ENCODE assay signal across 9 mouse cellular contexts in genomic region chr15:83879845-83880244, GRCm38 (mm10).
DNase-seq lines count a peak whose midpoint lies in the region; ATAC-seq lines count a peak whose summit lies in the region.
"Had no signal": no experiment of that assay in that cellular context is flagged by ENCODE, and none has a peak within 500 bp of the region (broad histone marks: within the 10 kb centered on the region; RNA-seq: fewer than 3 reads in every experiment).

No protein-coding gene starts in this region.

- no peaks in the 10 kb centered on the region for H3K4me1 ChIP-seq in liver, embryonic 12.5 days

- no peak overlapping the region for H3K9ac ChIP-seq in liver, embryonic 12.5 days
- H3K9ac ChIP-seq: neural tube, embryonic 13.5 days had no signal

- H3K9me3 ChIP-seq in liver, embryonic 12.5 days (replicated peaks), result no peaks in the 10 kb centered on the region

- DNase-seq in liver (peak; percentile 48), WW6 (ENCODE audit: low read depth, low spot score) (peak; percentile 38)
- DNase-seq in embryo, embryonic 10.5 days (ENCODE audit: low spot score), result peak; percentile 80
- peak; percentile 43 for DNase-seq in lung, postnatal 14 days
- DNase-seq in right cerebral cortex, postnatal 4 days, result no peak
- DNase-seq in spleen, adult 12 weeks (ENCODE audit: low spot score), result no peak
- no peak for DNase-seq in cerebellum, adult 11 months

- no peaks in the 10 kb centered on the region for H3K27me3 ChIP-seq in liver, embryonic 12.5 days (replicated peaks)
- H3K27me3 ChIP-seq: neural tube, embryonic 13.5 days had no signal

- H3K36me3 ChIP-seq in liver, embryonic 12.5 days, result no peaks in the 10 kb centered on the region
- H3K36me3 ChIP-seq: neural tube, embryonic 13.5 days had no signal

- H3K4me3 ChIP-seq in liver, embryonic 12.5 days, result no peak overlapping the region
- H3K4me3 ChIP-seq: neural tube, embryonic 13.5 days had no signal

- H3K27ac ChIP-seq in liver, embryonic 12.5 days, result no peak overlapping the region
- H3K27ac ChIP-seq: neural tube, embryonic 13.5 days had no signal

- no peak for ATAC-seq in liver, embryonic 12.5 days

- 22% methylated on average over 5 of the region's 5 CpGs for WGBS in liver, embryonic 12.5 days (ENCODE audit: insufficient replicate concordance)

- H3K4me2 ChIP-seq in liver, embryonic 12.5 days, result no peak overlapping the region
- H3K4me2 ChIP-seq: neural tube, embryonic 13.5 days had no signal

Comparison
In these comparisons a context has a peak if more than half of its experiments do, and no peak if none do; other contexts are left out.
1. DNase-seq: peak in liver (single experiment), WW6 (single experiment), embryo, embryonic 10.5 days (single experiment) and lung, postnatal 14 days (single experiment); none in right cerebral cortex, postnatal 4 days (single experiment), spleen, adult 12 weeks (single experiment) and cerebellum, adult 11 months (single experiment).